Mouse (Mus musculus): Measurements from ENCODE around the gene Mfsd1.

Gene Mfsd1

GRCm38 (mm10) chr3:67624629-67625028, 42.1 kb downstream of the Mfsd1 start:
- DNase-seq (ENCODE audit: low spot score in 2 of 2), result no peak

GRCm38 (mm10) chr3:67643135-67643534, 60.6 kb downstream of the Mfsd1 start:
- DNase-seq (ENCODE audit: low spot score in 2 of 2), result no peak

- no peak for DNase-seq (ENCODE audit: low spot score in 2 of 2)
These were observed 63.3 kb downstream of the Mfsd1 start for GRCm38 (mm10) chr3:67645640-67646466.

Data from thymus, postnatal 10 days (tissue).